Mouse (Mus musculus): ENCODE data around the gene Nsun7.

GRCm38 (mm10) chr5:66337025-66337968 is 77.6 kb downstream of the Nsun7 start:
- no peak for TF ChIP-seq EP300 (IDR thresholded peaks at IDR 0.05; ENCODE audit: low read depth)
- TF ChIP-seq CTCF (IDR thresholded peaks at IDR 0.05; ENCODE audit: low read depth): no peak

Data from liver, embryonic 14.5 days (tissue).